Mouse (Mus musculus): ENCODE measurements at regions not wholly inside any gene's neighbourhood (a gene's known extent, or its start where the extent isn't known, plus 50 kb on each side); places are given as distances from the start of the nearest gene placed in this dataset.
"Not testable (repeated sequence)": the region's sequence is repeated elsewhere in the genome, so short reads cannot be mapped to it uniquely, and the experiment has no call there.

GRCm38 (mm10) chr19:32965488-32965887 is 208.2 kb downstream of the Pten start:
- no peak for DNase-seq (ENCODE audit: extremely low read depth, insufficient read length, low spot score)

DNA sequence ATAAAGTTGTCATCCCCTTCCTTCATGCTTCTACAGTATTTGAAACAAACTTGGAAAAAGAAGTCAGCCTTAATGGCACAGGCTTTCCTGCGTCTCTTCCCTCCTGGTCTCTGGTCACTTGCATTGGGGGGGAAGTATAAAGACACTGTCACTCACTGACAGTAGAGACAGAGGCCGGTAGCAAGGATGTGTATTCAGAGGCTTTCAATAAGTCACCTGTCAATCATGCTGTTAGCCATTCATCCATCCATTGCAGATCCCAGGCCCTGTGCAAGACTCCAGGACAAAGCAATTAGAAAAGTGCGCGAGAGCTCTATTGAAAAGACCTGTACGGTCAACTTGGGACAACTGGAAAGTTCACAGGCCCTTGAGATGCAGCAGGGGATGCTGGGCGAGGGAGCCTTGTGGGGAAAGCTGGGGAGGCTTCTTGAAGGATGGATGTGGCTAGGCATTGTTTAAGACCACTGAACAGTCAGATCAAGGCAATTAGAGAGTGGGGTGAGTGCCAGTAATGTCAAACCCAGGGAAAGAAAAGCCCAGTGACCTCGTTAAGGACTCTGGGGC is 212.0 kb downstream of the Pten start:
- no peak for DNase-seq (ENCODE audit: extremely low read depth, insufficient read length, low spot score)

- DNase-seq (ENCODE audit: extremely low read depth, insufficient read length, low spot score) = no peak
These were observed 214.8 kb downstream of the Pten start for GRCm38 (mm10) chr19:32972116-32972515.

DNA sequence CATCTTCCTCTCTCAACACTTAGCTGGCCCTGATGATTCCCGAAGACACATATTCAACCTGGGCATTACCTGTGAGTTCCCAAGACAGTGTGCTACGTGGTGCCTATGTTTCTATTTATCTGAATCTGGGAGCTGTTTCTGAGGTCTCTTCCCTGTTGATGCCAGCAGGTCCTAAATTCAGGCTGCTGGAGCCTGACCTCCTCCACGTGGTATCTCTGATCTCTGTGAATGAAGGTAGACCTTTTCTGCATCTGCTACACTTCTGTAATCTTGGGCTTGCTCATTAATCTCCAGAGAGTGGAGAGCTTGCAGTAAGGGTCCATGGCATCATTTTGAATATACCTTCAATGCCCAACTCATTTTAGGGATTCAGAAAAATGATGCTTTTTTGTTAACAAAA is 215.8 kb downstream of the Pten start:
- DNase-seq (ENCODE audit: extremely low read depth, insufficient read length, low spot score) = no peak

DNA sequence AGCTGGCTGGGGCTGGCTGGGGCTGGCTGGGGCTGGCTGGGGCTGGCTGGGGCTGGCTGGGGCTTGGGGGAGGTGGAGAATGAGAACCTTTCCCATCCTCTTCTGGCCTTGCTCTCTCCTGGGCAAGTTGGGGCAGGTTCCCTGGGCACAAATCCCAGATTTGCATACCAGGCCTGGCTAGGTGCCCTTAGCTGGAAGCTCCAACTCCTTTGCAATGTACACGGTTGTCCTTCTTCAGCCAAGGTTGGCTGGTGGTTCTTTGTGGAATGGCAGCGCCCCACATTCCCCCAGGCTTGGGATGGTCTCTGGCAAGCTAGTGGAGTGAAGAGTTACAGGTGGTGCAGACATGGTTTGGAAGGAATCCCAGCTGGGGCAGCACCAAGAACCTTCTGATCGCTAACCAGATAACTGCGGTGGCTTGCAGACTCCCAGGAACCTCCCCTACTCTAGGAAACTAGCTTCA is 217.5 kb downstream of the Pten start:
- DNase-seq (ENCODE audit: extremely low read depth, insufficient read length, low spot score) = peak; percentile 55

DNA sequence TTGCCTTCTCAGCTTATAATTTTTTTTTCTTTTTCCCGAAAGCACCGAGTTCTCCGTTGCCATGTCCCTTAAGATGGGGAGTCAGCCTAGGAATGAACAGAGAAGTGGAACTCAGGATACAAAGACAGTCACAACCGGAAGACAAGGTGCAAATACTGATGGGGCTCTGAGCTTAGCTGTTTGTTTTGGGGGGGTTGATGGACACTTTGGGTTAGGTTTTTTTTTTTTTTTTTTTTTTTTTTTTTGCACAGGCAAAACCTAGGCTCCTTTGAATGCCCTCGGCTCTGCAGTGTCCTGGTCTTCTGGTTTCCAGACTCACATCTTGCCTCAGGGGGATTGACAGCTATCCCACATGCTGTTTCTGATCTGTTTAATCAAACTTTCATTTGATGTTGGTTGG is 218.0 kb downstream of the Pten start:
- DNase-seq (ENCODE audit: extremely low read depth, insufficient read length, low spot score) = no peak

GRCm38 (mm10) chr19:32976507-32976906 is 219.2 kb downstream of the Pten start:
- no peak for DNase-seq (ENCODE audit: extremely low read depth, insufficient read length, low spot score)

DNA sequence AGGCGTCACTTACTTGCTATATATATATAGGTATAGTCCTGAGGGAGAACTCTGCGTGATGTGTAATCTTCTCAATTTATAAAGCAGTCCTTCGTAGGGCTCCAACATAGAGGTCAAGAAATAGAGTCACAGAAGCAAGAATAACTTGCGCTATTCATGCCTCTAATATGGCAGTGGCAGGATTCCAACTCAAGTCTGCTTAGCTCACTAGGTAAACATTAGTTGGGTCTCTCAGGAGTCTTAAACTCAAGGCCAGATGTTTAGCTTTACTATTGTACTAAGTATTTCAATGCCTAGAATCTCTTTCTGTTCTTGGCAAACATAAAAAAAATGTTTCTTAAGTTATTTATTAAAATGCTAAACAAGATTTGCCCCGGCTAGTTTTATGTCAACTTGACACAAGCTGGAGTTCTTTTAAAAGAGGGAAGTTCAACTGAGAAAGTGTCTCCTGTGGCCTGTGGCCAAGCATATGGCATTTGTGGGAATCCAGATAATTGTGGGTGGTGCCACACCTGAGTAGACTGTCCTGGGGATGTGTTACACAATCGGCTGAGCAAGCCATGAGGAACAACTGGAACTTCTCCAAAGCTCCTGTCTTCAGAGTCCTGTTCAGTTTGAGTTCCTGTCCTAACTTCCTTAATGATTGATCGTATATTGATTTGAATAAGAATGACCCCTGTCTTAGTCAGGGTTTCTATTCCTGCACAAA is 220.9 kb downstream of the Pten start:
- DNase-seq (ENCODE audit: extremely low read depth, insufficient read length, low spot score) = no peak

DNA sequence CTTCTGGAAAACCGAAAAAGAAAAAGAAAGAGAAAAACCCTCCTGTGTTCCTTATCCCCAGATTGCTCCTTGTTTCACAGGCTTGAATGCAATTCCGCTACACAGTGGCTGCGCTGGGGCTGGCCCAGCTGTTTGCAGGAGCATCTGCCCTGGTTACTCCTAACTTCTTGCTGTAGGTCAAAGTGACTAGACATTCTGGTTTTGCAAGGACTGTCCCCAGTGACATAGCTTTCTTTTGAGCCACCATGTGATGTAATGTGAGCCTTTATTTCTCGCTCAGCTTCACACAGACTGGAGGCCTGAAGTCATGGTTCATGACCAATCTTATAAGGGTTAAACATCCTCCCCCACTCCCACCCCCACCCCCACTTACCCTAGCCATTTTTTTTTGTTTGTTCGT is 222.8 kb downstream of the Pten start:
- no peak for DNase-seq (ENCODE audit: extremely low read depth, insufficient read length, low spot score)

DNA sequence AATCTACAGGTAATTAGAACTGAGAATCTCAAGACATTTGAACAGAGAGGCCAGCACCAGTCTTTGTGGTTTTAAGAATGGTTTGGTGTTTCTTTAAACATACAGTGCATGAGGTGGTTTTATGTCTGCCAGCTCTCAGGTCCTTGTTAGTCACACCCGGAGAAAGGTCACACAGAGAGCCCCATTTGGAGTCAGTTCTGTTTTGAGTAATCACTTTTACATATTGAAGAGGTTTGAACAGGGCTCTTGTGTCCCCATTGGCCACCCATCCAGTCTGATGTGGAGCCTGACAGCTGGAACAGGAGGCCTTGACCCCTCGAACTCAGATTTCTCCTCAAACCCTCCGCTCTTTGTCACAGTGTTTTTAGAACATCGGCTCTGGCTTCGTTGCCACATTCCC is 231.4 kb downstream of the Pten start:
- no peak for DNase-seq (ENCODE audit: extremely low read depth, insufficient read length, low spot score)

- no peak for DNase-seq (ENCODE audit: extremely low read depth, insufficient read length, low spot score)
These were observed 232.0 kb downstream of the Pten start for GRCm38 (mm10) chr19:32989346-32989745.

GRCm38 (mm10) chr19:32990576-32990975 is 233.3 kb downstream of the Pten start:
- no peak for DNase-seq (ENCODE audit: extremely low read depth, insufficient read length, low spot score)

DNA sequence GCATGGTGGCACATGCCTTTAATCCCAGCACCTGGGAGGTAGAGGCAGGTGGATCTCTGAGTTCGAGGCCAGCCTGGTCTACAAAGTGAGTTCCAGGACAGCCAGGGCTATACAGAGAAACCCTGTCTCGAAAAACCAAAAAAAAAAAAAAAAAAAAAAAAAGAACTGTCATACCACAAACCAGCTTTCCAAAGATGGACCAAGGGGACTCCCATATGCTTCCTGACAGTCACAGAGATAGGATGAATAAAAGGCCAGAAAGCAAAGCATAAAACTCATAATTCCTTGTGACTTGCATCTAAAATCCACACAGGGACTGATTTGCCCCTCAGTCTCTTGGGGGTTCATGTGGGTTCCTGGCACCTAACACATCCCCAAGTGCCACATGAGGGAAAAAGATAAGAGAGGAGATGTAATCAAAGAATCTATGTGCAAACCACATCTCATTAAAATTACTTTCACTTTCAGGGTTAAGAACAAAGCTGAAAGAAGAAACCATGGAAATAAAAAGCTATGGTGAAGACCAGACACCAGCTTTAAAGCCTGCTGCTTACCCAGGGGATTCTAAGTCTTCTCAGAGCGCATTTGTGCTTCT is 241.4 kb downstream of the Pten start:
- no peak for DNase-seq (ENCODE audit: extremely low read depth, insufficient read length, low spot score)

GRCm38 (mm10) chr19:33007582-33007981 is 250.3 kb downstream of the Pten start:
- no peak for DNase-seq (ENCODE audit: extremely low read depth, insufficient read length, low spot score)

GRCm38 (mm10) chr19:33008076-33008475 is 250.8 kb downstream of the Pten start:
- DNase-seq (ENCODE audit: extremely low read depth, insufficient read length, low spot score) = no peak

GRCm38 (mm10) chr19:33008794-33009193 is 251.5 kb downstream of the Pten start:
- DNase-seq (ENCODE audit: extremely low read depth, insufficient read length, low spot score) = no peak

DNA sequence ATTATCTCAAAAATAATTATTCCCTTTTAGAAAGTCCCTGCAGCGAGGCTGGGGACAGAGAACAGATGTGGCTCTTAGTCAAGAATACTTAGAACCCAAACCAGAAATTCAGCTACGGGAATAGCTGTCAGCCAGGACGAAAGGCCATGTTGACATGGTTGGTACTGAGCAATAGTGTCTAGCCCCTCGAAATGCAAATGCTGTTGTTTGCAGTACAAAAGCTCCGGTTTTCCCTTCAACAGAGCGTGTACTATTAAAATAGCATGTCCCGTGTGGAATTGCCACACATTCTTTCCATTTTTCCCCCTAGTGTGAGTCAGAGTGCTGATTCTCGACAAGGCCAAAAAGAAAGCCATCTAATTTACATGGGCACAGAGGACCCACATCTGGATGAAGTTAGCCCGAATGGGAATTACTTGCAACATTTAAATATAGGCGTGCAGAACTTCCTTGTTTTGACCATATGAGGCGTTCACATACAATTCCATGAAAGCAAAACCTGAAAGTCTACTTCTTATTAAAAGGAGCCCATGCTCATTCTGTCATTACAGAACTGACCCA is 253.7 kb downstream of the Pten start:
- no peak for DNase-seq (ENCODE audit: extremely low read depth, insufficient read length, low spot score)

- DNase-seq (ENCODE audit: extremely low read depth, insufficient read length, low spot score) = not testable (repeated sequence)
These were observed 257.6 kb downstream of the Pten start for GRCm38 (mm10) chr19:33014879-33015278.

DNA sequence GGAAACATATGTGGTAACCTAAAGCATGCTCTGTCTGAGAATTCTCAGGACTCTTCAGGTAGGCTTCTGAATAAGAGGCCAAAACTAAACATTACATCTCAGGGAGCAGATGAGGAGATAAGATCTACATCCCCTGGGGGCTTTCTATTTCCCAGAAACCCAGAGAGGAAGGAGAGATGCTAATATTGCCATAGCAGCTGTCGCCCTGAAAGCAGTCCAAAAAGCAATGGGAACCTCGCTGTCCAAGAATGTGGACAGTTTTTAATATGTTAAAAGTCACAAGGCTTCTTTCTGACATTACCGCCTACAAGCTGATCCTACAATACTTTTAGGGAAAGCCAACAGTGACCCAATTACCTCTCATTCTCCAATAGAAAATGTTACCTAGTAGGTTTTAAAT is 263.9 kb downstream of the Pten start:
- DNase-seq (ENCODE audit: extremely low read depth, insufficient read length, low spot score) = no peak

DNA sequence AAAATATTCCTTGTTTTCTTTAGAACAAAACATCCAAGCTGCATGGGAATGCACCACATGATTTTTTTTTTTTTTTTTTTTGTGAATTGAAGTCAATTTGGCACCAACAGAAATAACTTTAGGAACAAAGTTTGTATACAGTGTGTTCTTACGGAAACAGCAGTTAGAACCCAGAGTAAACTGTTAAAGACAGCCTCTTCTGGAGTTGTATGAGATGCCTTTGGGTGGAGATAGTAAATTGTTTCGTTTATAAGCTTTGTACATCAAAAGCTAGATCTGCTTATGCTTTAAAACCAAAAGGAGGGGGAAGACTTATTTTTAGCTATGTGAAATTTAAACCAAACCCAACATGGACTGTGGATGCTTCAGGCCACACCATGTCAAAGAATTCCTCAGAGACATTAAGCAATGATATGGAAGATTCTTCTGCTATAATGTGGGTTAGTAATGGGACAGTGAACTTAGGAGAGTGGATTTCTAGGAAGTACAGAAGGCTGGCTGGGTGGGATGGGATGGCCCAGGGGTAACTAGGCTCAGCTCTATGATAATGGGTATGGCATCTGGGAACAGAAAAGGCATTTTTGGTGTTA is 265.6 kb downstream of the Pten start:
- DNase-seq (ENCODE audit: extremely low read depth, insufficient read length, low spot score) = no peak

- no peak for DNase-seq (ENCODE audit: extremely low read depth, insufficient read length, low spot score)
These were observed 272.6 kb downstream of the Pten start for GRCm38 (mm10) chr19:33029688-33030444.
